Mouse (Mus musculus) 416B (cell line): ENCODE data around the gene Fut8.
A peak's percentile ranks its signal among the peaks of the same experiment; 100 is the strongest.
"Not testable (repeated sequence)": the region's sequence is repeated elsewhere in the genome, so short reads cannot be mapped to it uniquely, and the experiment has no call there.

ENCODE experiments used
- DNase-seq: peaks from one replicate; pipeline ENCODE4 v3.0.0; 2011; ENCODE audit warnings: low read depth

The Fut8 gene

GRCm38 (mm10) chr12:77222272-77222874 is 15.6 kb upstream of the Fut8 start:
- DNase-seq = no peak

GRCm38 (mm10) chr12:77223595-77223994 is 14.3 kb upstream of the Fut8 start:
- DNase-seq = peak; percentile 73

- no peak for DNase-seq
Observed at GRCm38 (mm10) chr12:77224121-77224520, 13.8 kb upstream of the Fut8 start.

DNA sequence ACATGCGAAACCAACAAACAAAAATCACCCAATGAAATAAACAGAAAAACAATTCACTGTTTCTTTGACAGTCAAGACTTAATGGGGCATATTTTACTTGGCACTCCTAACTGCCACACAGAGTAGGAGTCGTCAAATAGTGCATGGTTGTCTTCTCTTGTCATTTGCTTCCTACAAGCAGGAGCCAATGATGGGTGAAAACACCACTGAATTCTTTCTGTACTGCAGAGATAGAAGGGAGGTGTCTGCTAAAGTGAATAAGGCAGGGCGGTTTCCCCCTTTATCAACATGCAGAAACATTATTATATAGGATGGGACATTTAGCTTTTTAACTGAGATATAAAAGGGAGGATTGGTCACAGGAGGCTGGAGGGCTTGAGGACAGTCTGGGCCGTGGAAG is 13.0 kb upstream of the Fut8 start:
- DNase-seq = no peak

GRCm38 (mm10) chr12:77225727-77226126 is 12.2 kb upstream of the Fut8 start:
- no peak for DNase-seq

- DNase-seq = no peak
Observed at GRCm38 (mm10) chr12:77235958-77236357, 2.0 kb upstream of the Fut8 start.

GRCm38 (mm10) chr12:77238531-77239389 is 835 bp downstream of the Fut8 start:
- peak; percentile 90 for DNase-seq

DNA sequence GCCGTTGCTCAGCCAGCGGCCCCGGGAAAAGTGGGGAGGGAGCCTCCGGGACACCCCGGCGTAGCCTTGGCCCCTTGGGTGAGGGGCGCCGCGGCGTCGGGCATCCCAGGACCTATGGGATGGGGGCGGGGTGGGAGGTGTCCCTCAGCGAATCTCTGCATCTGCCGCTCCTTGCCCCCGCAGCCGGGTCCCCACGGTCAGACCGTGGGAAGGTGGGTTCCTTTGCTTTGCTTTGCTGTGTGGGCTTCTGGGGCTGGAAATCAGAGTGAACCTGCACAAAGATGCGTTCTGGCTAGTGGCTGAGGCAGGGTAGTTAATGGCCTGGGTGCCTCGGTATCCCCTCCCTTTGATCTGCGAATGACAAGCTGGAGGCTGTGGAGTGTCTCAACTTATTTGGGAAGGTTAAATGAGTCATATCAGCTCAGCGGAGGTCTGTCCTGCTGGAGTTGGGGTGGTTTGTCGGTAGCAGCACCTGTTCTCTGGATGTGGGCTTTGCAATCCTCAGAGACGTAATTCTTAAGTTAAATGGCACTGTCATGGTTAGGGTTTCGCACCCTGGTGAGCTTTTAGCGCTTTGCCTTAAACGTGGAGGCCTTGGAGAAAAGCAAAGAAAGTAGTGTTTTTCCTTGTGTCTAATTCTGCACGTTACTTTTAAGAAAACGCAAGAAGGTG is 1.6 kb downstream of the Fut8 start:
- DNase-seq = peak; percentile 75

- peak; percentile 69 for DNase-seq
Observed at GRCm38 (mm10) chr12:77240372-77240771, 2.4 kb downstream of the Fut8 start.

DNA sequence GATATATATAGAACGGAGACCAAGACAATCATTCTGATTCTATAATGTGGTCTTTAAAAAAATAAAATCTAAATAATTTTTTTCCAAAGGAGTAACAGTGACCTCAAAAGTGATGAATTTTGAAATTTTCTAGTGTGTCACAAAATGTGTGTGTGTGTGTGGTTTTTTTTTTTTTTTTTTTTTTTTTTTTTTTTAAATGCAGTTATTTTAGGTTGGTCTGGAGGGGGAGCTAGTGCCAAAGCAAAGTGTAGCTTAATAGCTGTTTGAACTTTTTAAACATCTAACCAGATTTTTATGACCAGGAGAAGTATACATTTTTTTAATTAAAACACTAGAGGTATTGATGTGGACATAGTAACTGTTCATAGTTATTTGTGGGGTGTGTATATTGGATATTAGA is 2.9 kb downstream of the Fut8 start:
- peak; percentile 89 for DNase-seq

GRCm38 (mm10) chr12:77262650-77263049 is 24.7 kb downstream of the Fut8 start:
- peak; percentile 70 for DNase-seq

- peak; percentile 32 for DNase-seq
Observed at GRCm38 (mm10) chr12:77263816-77264215, 25.9 kb downstream of the Fut8 start.

- peak; percentile 48 for DNase-seq
Observed at GRCm38 (mm10) chr12:77270694-77271093, 32.8 kb downstream of the Fut8 start.

DNA sequence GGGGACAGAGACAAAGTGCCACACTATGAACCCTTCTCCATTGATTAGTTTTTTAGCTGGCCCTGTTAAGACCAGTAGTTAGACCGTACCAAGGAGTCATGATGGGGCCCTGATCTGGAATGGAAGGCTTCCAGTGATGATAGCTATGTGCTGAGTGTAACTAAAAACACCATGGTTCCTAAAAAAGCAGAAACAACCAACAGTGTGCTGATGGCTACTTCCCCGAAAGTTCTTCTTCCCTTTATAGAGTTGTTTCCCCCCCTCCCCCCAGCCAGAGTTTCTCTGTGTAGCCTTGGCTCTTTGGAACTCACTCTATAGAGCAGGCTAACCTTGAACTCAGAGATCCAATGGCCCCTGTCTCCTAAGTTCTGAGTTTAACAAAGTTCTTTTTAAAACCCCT is 50.6 kb downstream of the Fut8 start:
- DNase-seq = no peak

- DNase-seq = peak; percentile 48
Observed at GRCm38 (mm10) chr12:77291017-77291416, 53.1 kb downstream of the Fut8 start.

DNA sequence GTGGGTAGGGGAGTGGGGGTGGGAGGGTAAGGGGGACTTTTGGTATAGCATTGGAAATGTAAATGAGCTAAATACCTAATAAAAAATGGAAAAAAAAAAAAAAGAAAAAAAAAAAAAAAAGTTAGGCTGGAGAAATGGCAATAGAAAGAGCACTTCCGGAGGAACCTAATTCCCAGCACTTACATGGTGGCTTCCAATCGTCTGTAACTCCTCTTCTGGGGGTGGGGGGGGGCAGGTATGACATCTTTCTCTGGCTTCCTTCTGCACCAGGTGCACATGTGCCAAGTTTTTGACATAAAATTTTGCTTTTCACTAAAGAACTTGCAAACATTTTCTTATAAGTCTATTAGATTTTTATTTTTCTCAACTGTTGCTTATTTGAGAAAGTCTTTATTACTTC is 53.9 kb downstream of the Fut8 start:
- DNase-seq = not testable (repeated sequence)

DNA sequence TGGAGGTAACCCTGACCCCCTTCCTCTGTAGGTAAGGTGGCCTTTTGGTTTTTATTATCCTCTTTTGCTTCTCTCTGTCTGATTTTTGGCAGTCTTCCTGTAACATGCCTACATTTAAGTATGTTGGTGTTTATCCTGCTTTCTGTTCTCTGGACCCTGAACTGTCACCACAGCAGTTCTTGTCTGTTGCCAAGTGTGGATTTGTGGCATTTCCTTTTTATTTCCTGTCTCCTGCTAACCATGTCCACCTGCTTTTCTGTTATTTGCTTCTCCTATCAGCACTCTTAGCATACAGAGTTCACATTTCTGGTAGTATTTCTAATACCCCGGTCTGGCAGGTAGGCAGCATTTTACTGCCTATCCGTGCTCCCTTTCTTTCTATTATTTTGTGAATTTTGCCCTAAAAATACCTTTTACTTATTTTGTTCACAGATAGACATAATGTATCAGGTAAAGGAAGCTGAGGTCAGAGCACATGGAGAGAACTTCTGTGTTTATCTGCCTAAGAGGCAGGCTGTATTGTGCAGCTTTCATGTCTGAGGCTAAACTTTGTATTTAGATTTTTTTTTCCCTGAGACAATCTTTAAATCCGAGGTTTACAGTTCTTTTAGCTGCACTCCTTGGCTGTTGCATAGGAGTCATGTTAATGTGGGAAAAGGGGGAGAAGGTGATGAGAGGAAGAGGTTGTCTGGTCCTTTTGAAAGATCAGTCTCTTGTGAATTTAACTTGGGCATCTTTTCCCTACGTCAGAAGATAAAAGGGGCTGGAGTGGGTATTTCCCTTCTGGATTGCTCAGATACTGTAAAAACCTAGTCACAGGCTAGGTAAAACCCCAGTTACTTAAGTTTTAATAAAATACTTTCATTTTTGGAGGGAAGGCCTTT is 54.7 kb downstream of the Fut8 start:
- no peak for DNase-seq

DNA sequence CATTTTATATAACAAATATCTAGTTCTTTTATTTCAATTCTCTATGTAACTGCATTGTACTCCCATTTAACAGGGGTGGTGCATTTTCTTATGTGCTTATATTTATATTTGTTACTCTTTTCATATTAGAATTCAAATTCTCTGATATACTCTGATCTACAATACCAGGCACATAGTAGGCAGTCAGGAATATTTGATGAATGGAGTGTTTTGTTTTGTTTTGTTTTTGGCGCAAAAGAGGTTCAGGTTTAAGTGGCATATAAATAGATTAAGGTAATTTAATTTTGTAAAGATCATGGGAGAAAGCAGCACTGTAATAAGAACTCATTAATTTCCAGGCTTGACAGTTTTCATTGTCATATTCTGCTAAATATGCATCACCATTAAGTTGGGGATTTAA is 58.2 kb downstream of the Fut8 start:
- no peak for DNase-seq

- DNase-seq = no peak
Observed at GRCm38 (mm10) chr12:77297114-77297513, 59.2 kb downstream of the Fut8 start.

GRCm38 (mm10) chr12:77297858-77298257 is 59.9 kb downstream of the Fut8 start:
- no peak for DNase-seq

DNA sequence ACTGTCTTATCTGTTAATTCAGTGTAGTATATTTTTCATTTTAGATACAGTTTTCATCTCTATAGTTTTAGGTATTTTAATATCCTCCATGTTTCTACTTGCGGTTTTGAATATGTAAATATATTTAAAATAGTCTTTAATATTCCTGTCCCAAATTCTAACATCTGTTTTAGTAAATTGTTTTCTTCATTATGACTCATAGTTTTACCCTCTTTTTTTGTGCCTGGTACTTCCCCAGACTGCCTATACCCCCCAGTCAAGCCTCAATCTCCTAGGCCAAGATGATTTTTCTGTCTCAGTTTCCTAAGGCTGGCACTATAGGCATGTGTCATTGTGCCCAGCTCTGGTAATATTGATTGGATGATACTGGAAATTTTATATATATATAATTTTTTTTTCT is 64.1 kb downstream of the Fut8 start:
- no peak for DNase-seq

DNA sequence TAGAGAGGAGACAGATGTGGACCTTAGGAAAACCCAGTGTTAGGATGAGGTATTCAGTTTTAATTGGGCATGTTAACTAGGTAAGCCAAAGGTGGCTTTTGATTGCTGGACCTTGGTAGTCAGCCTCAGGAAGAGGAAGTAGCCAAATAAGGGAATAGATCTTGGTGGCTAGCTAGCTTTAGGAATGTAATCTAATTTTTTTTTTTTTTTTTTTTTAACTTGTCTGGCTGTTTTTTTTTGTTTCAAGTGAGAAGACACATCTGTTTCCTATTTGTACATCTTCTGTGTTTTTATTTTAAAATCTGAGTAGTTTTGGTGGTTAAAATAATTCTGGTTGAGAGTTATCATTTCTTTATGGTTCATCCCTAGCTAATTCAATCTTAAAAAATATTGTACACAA is 65.4 kb downstream of the Fut8 start:
- DNase-seq = no peak
